Comparison of ENCODE assay signal across 8 mouse cellular contexts in genomic region chr1:150099790-150100333, GRCm38 (mm10). TPM values are rescaled to one million over a fixed set of nuclear protein-coding genes. Genes with fewer than 3 reads are reported as not detected.
DNase-seq lines count a peak whose midpoint lies in the region; ATAC-seq and TF ChIP-seq lines count a peak whose summit lies in the region.

Gene Ptgs2 (plus strand): TSS chr1:150100031.

- no peaks in the 10 kb centered on the region for H3K27me3 ChIP-seq in hindbrain, embryonic 15.5 days

- no peak for TF ChIP-seq POLR2A in brain, embryonic 14.5 days (IDR thresholded peaks at IDR 0.05; ENCODE audit: borderline replicate concordance, extremely low read depth, insufficient read depth, insufficient read length, poor library complexity, severe bottlenecking)

- H3K27ac ChIP-seq in hindbrain, embryonic 15.5 days (replicated peaks): no peak within 1 kb of the TSS

- peak within 1 kb of the TSS; percentile 52 for H3K4me3 ChIP-seq in hindbrain, embryonic 15.5 days

- no peaks in the 10 kb centered on the region for H3K9me3 ChIP-seq in hindbrain, embryonic 15.5 days

- DNase-seq in ES-CJ7 (ENCODE audit: low read depth, low spot score): peak; percentile 65
- peak; percentile 65 for DNase-seq in brain, embryonic 14.5 days (ENCODE audit: low read depth)
- peak; percentile 28 for DNase-seq in gastrocnemius, postnatal 10 days
- DNase-seq in left cerebral cortex, postnatal 25 days (ENCODE audit: low spot score in 2 of 2): peak; percentile 52 to 70
- DNase-seq in right cerebral cortex, adult 2 months (ENCODE audit: low spot score in 2 of 2): peak; percentile 65 to 70

- H3K4me2 ChIP-seq in hindbrain, embryonic 15.5 days: peak within 1 kb of the TSS; percentile 99

- H3K9ac ChIP-seq in hindbrain, embryonic 15.5 days: peak within 1 kb of the TSS; percentile 53

- H3K36me3 ChIP-seq in hindbrain, embryonic 15.5 days: no peaks in the 10 kb centered on the region

- peaks cover 9% of the 10 kb centered on the region for H3K4me1 ChIP-seq in hindbrain, embryonic 15.5 days (replicated peaks)

- 0 out of 2 replicates have a peak, but pooled peaks have one; percentile 5 for TF ChIP-seq CTCF in brain, embryonic 14.5 days (IDR thresholded peaks at IDR 0.05; ENCODE audit: borderline replicate concordance, extremely low read depth, insufficient read depth, insufficient read length)

- ATAC-seq in hindbrain, embryonic 15.5 days (ENCODE audit: low FRiP score, low read depth): peak; percentile 81
- ATAC-seq in megakaryocyte progenitor cell, adult 5-6 weeks (replicated peaks; ENCODE audit: poor library complexity): peak; percentile 95
- ATAC-seq in erythroblast, adult 5-6 weeks (replicated peaks; ENCODE audit: low FRiP score, poor library complexity, severe bottlenecking): no peak

- intact Hi-C loops in left cerebral cortex, postnatal 25 days (cut with DNase I): loop anchor here (2.0 kb wide), 1 partner anchor 233 kb away; no protein-coding TSS in a partner anchor

- 2% methylated on average over 26 of the region's 26 CpGs for WGBS in hindbrain, embryonic 15.5 days

RNA-seq across cellular contexts. Expression of gene Ptgs2, which starts in this region (rescaled TPM):
- 0.08 and 0.15 TPM in 2 replicates for polyA plus RNA-seq in brain, embryonic 14.5 days (2012; rRNA removed)
- total RNA-seq in gastrocnemius, postnatal 10 days (2021): under 1 TPM; 0.33 to 0.77 TPM
- 0.09 and 0.10 TPM in 2 replicates for polyA plus RNA-seq in hindbrain, embryonic 15.5 days (2015; fragmentation: Nextera tagmentation; extraction: Ambion mirVana)
- 10 to 100 TPM; 15.9 to 17.4 TPM for total RNA-seq in left cerebral cortex, postnatal 25 days (2021)
- total RNA-seq in megakaryocyte progenitor cell, adult 5-6 weeks (2015): 1.3 and 5.8 TPM in 2 replicates
- 2.0 and 2.6 TPM in 2 replicates for total RNA-seq in megakaryocyte progenitor cell, adult 5-6 weeks (2017)
- 0.42 TPM in 1 of 2 replicates, not detected in the other for total RNA-seq in erythroblast, adult 5-6 weeks (2015; ENCODE audit: low replicate concordance)
- total RNA-seq in erythroblast, adult 5-6 weeks (2017; ENCODE audit: low replicate concordance): 0.09 and 0.28 TPM in 2 replicates

Comparison
In these comparisons a context has a peak if more than half of its experiments do, and no peak if none do; other contexts are left out.
1. Peak in DNase-seq in brain, embryonic 14.5 days; RNA of the gene not detected or under 1 TPM.
2. Peak in DNase-seq in gastrocnemius, postnatal 10 days; RNA of the gene not detected or under 1 TPM.
3. Peak in ATAC-seq, H3K4me3 ChIP-seq, H3K9ac ChIP-seq and H3K4me2 ChIP-seq in hindbrain, embryonic 15.5 days; RNA of the gene not detected or under 1 TPM.